Mouse (Mus musculus) hindbrain, embryonic 16.5 days (tissue): ENCODE measurements around the gene Ciart. TPM values are rescaled to one million over a fixed set of nuclear protein-coding genes. Genes with fewer than 3 reads are reported as not detected.
"Not testable (repeated sequence)": the region's sequence is repeated elsewhere in the genome, so short reads cannot be mapped to it uniquely, and the experiment has no call there.

Source experiments
- ATAC-seq: fragments of 200-750 bp; cut with Nextera tagmentation; 2 replicates; pipeline ENCODE4 v1.8.0; 2017; ENCODE audit warnings: moderate TSS enrichment, moderate library complexity
- H3K27ac ChIP-seq: fragments of 300-500 bp; sonication (generic); 2 replicates; pipeline ENCODE4 v1.5.1; 2014; ENCODE audit warnings: low read depth, mild to moderate bottlenecking, control low read depth, low read length, moderate library complexity
- H3K27me3 ChIP-seq: fragments of 300-500 bp; sonication (generic); replicated peaks from 2 replicates; pipeline ENCODE4 v1.6.1; 2014; ENCODE audit warnings: low read length; ENCODE audit not compliant: control insufficient read depth, insufficient read depth
- H3K36me3 ChIP-seq: fragments of 300-500 bp; sonication (generic); 2 replicates; pipeline ENCODE4 v1.6.1; 2014; ENCODE audit warnings: mild to moderate bottlenecking, low read length, moderate library complexity, mixed read lengths; ENCODE audit not compliant: control insufficient read depth, insufficient read depth
- H3K4me1 ChIP-seq: fragments of 300-500 bp; sonication (generic); 2 replicates; pipeline ENCODE4 v1.6.1; 2014; ENCODE audit warnings: low read depth, low read length; ENCODE audit not compliant: control insufficient read depth, insufficient read depth
- H3K4me2 ChIP-seq: fragments of 300-500 bp; sonication (generic); 2 replicates; pipeline ENCODE4 v1.6.1; 2014; ENCODE audit warnings: mild to moderate bottlenecking, low read length, control low read depth, moderate library complexity
- H3K4me3 ChIP-seq: fragments of 300-500 bp; sonication (generic); 2 replicates; pipeline ENCODE4 v1.5.1; 2014; ENCODE audit warnings: mild to moderate bottlenecking, low read length, control low read depth, moderate library complexity
- H3K9ac ChIP-seq: fragments of 300-500 bp; sonication (generic); 2 replicates; pipeline ENCODE4 v1.6.1; 2014; ENCODE audit warnings: low read depth, mild to moderate bottlenecking, control low read depth, low read length, moderate library complexity
- H3K9me3 ChIP-seq: fragments of 300-500 bp; sonication (generic); 2 replicates; pipeline ENCODE4 v1.6.1; 2014; ENCODE audit warnings: mild to moderate bottlenecking, low read length, moderate library complexity; ENCODE audit not compliant: control insufficient read depth
- WGBS: fragments of 180-500 bp; shearing (Covaris S2); extraction: QIAGEN DNeasy Blood & Tissue Kit; methylation state at CpG from one replicate; pipeline ENCODE4 v1.1.7; 2014; 5-methylcytosine and 5-hydroxymethylcytosine counted together
- polyA plus RNA-seq: library from polyadenylated mRNA; unstranded; fragments of >200 nt; fragmentation: Nextera tagmentation; extraction: Ambion mirVana; gene quantifications from 2 replicates; pipeline ENCODE4 v1.2.1, GENCODE M21; 2015

The Ciart gene
- polyA plus RNA-seq, 1 experiment from 2014 or later = 6.1 TPM

DNA sequence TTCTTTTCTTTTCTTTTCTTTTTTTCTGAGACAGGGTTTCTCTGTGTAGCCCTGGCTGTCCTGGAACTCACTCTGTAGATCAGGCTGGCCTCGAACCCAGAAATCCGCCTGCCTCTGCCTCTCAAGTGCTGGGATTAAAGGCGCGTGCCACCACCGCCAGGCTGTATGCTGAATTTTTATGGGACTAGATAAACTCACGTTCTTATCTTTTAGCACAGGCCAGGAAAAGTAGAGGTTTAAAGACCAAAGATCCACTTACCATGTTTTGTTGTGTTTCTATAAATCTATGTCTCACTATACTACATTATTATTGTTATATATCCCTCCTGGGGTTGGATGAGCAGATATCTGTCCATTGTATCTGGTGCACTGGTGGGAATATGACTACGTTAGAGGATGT, 41.4 kb upstream of the Ciart start:
- not testable (repeated sequence) for ATAC-seq, H3K4me1 ChIP-seq, H3K4me3 ChIP-seq, H3K27ac ChIP-seq, H3K4me2 ChIP-seq, H3K9me3 ChIP-seq, H3K36me3 ChIP-seq, H3K9ac ChIP-seq, H3K27me3 ChIP-seq
- WGBS = 93% methylated on average over 7 of the region's 7 CpGs

DNA sequence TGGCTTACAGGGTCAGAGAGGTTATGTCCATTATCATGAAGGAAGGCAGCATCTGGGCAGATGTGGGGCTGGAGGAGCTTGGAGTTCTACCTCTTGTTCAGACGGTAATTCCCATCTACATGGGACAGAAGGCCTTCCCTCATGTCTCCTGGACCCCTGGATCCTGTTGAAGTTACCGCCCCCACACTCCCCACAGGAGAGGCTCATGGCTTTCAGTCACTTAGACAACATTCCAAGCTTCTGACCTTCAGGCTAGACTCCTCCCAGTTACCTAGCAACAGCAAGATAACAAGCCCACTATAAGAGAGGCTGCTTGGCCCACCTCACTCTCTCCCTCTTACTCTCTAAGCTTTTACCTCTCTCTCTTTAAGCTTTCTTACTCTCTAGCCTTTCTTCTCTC, 38.5 kb upstream of the Ciart start:
- not testable (repeated sequence) for H3K4me3 ChIP-seq, H3K36me3 ChIP-seq, H3K4me2 ChIP-seq, H3K27ac ChIP-seq, H3K4me1 ChIP-seq, H3K9me3 ChIP-seq, H3K27me3 ChIP-seq, ATAC-seq, H3K9ac ChIP-seq
- 61% methylated on average over 2 of the region's 2 CpGs for WGBS

DNA sequence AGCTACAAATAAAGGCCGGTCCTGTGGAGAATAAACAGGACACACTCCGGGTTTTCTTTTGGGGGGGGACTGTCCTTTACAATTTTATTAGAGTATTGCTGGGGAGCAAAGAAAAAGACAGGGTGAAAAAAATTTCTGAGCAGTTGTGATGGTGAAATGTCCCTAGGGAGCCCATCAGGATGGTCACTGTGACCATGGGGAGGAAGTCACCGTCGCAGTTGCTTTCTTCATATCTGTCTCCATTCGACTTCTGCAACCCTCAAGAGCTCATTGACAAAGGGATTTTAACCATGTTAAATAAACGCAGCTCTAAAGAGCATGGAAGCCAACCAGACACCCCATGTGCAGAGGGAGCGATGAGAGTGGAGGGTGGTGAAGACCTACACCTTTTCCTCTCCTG, 34.7 kb upstream of the Ciart start:
- H3K9me3 ChIP-seq = no peaks in the 10 kb centered on the region
- no peaks in the 10 kb centered on the region for H3K27me3 ChIP-seq
- WGBS = 84% methylated on average over 7 of the region's 7 CpGs
- H3K36me3 ChIP-seq = no peaks in the 10 kb centered on the region
- ATAC-seq = no peak
- H3K4me2 ChIP-seq = no peak overlapping the region
- H3K4me1 ChIP-seq = no peaks in the 10 kb centered on the region
- no peak overlapping the region for H3K9ac ChIP-seq
- no peak overlapping the region for H3K4me3 ChIP-seq
- no peak overlapping the region for H3K27ac ChIP-seq

DNA sequence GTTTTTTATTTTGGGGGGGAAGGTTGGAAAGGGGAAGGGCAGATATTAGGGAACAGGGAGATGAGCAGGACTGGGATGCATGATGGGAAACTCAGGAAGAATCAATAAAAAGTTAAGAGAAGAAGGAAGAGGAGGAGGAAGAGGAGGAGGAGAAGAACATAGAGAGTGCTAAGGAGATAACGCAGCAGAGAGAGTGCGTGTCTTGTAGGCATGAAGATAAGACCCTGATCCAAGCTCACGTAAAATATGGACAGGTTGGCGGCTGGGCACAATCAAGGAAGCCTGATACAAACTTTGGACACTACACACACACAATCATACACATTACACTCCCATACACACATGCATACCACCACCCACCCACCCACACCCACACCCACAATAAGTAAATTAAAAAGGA, 32.7 kb upstream of the Ciart start:
- Histone ChIP-seq H3K4me1 (no peaks in the 10 kb centered on the region), H3K27ac (no peak overlapping the region), H3K4me2 (no peak overlapping the region), H3K9ac (no peak overlapping the region), H3K9me3 (no peaks in the 10 kb centered on the region), H3K27me3 (no peaks in the 10 kb centered on the region), H3K4me3 (no peak overlapping the region), H3K36me3 (no peaks in the 10 kb centered on the region)
- no peak for ATAC-seq
- WGBS = 95% methylated on average over 4 of the region's 4 CpGs

DNA sequence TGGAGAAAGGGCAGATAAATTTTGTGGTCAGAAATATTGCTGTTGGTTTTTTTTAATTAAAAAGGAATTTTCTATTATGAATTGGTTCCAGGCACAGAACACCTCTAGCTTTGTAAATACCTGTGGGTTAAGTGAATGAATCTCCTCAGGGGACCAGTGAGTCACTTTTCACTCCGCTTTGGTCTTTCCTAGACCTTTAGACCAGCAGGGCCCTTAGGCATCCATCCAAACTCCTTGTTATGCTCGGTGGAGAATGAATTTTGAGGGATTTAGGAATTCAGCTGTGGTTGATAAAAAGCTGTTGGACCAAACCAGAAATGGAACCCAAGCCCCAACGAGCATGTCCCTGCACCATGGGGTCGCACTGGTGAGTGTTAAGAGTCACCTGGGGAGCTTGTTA, 25.6 kb upstream of the Ciart start:
- no peaks in the 10 kb centered on the region for H3K36me3 ChIP-seq
- H3K9me3 ChIP-seq = no peaks in the 10 kb centered on the region
- H3K4me1 ChIP-seq = peaks cover 19% of the 10 kb centered on the region
- no peak overlapping the region for H3K27ac ChIP-seq
- H3K4me2 ChIP-seq = no peak overlapping the region
- H3K27me3 ChIP-seq = peaks cover 5% of the 10 kb centered on the region
- H3K9ac ChIP-seq = no peak overlapping the region
- ATAC-seq = no peak
- H3K4me3 ChIP-seq = no peak overlapping the region
- 50% methylated on average over 4 of the region's 4 CpGs for WGBS

DNA sequence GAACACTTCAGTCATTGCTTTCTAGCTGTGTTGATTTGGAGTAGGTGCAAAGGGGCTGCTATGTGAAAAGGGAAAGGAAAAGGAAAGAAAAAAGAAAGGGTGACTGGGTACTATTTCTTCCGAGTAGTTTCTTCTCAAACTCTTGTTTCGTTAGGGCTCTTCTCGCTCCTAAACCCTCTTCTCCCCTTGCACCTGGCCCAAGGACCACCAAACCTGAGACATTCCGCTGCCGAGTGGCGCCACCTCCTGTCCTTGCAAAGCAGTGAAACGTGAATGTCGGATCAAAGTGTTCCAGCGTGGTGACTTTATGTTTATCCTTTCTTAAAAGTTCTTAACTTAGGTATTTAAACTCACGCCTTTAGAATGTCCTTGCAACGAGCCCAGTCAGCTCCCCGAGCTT, 24.8 kb upstream of the Ciart start:
- peak overlapping the region; percentile 54 for H3K4me2 ChIP-seq
- peaks cover 5% of the 10 kb centered on the region for H3K27me3 ChIP-seq
- H3K4me1 ChIP-seq = peaks cover 19% of the 10 kb centered on the region
- 0 out of 2 replicates have a peak overlapping the region, but pooled peaks have one; percentile 11 for H3K4me3 ChIP-seq
- no peak overlapping the region for H3K27ac ChIP-seq
- H3K9me3 ChIP-seq = no peaks in the 10 kb centered on the region
- no peak overlapping the region for H3K9ac ChIP-seq
- ATAC-seq = no peak
- no peaks in the 10 kb centered on the region for H3K36me3 ChIP-seq
- WGBS = under 1% methylated on average over 12 of the region's 12 CpGs

DNA sequence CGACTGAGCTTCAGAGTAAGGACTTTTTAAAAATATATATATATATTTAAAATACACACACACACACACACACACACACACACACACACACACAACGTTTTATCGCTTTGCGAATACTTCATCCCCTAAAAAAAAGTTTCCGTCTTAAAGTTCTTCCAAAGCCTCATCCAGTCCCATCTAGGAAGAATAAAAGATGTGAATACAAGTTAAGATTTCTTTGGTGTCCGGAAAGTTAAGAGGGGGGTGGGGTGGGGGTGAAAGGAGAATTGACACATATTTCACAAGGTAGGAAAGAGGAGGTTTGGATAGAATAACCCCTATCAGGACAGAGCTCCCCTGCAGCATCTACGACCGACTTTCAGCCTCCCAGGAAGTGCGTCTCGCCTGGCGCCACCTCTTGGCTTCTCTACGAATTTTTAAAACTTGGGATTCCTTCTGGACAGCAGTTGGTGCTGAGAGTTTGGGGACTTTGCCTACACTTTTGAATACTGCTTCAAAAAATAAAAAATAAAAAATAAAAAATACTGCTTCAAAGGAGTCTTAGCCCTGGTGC, 24.0 kb upstream of the Ciart start:
- no peaks in the 10 kb centered on the region for H3K9me3 ChIP-seq
- no peak overlapping the region for H3K27ac ChIP-seq
- H3K27me3 ChIP-seq = peaks cover 5% of the 10 kb centered on the region
- H3K4me3 ChIP-seq = no peak overlapping the region
- peak overlapping the region; percentile 67 for H3K4me2 ChIP-seq
- peaks cover 19% of the 10 kb centered on the region for H3K4me1 ChIP-seq
- no peaks in the 10 kb centered on the region for H3K36me3 ChIP-seq
- no peak overlapping the region for H3K9ac ChIP-seq
- ATAC-seq = no peak
- 2% methylated on average over 12 of the region's 12 CpGs for WGBS

DNA sequence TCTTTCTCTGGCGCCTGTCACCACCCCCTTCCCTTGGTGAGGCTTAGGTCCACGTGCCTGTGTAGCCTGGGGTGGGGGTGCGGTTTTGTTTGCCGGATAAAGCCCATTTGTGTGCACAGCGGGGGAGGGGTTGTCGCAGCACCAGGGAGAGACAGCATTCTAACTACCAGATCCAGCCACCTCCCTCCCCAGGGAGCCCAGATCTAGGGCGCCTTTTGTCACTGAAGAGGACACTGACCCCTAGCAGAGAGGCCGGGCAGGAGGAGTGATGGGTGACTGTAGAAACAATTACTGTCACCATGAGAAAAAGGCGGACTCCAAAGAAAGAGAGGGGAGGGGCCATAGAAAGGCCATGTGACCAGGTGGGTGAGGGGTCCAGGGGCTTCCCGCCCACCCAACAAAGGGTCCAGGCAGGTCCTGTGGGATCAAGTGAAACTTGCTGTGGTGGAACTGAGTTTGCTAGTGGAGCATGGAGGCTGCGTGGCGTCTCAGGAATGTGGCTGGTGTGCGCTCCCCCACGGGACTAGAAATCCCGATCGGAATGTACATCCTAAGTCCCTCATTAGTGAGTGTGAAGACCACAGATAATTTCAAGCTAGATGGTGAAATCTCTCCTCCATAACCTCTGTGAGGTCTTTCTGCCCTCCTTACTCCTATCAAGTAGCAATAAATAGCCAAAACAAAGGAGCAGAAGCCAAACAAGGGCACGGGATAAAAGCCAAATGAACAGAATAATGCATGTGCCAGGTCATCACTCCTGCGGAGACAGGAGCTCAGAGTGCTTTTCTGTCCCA, 23.3 kb upstream of the Ciart start:
- Histone ChIP-seq H3K36me3 (no peaks in the 10 kb centered on the region), H3K27ac (no peak overlapping the region), H3K27me3 (peaks cover 5% of the 10 kb centered on the region), H3K4me2 (peak overlapping the region; percentile 67), H3K9ac (peak overlapping the region; percentile 50; the same call in 1 of the 2 replicates), H3K4me3 (peak overlapping the region; percentile 34), H3K9me3 (no peaks in the 10 kb centered on the region), H3K4me1 (peaks cover 19% of the 10 kb centered on the region)
- peak; percentile 24; the same call in 1 of the 2 replicates for ATAC-seq
- under 1% methylated on average over 18 of the region's 18 CpGs for WGBS

DNA sequence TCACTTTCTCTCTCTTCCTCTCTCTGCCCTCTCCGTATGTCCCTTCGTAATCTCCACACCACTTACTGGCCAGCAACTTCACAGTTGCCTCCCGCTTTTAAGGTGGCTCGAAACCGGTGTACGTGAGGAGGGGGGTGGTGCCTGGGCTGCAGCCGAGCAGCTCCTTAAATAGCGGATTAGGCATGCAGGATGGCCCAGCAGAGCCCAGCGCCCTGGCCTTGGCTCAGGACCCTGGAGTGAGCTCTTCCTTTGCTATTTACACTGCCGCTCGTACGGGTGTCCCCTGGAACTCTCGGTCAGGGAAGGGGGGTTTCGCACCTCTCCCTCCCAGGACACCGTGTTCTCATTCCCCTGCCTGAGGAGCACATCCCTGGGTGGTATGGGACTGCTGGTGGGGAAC, 22.5 kb upstream of the Ciart start, which contains the start of gene Car14:
Car14 (minus strand) TSS at position 124 of the 400 bp plus-strand sequence.
- peak; percentile 49; the same call in 1 of the 2 replicates for ATAC-seq
- no peak within 1 kb of the TSS for H3K27ac ChIP-seq
- WGBS = under 1% methylated on average over 15 of the region's 15 CpGs
- peak within 1 kb of the TSS; percentile 50 for H3K9ac ChIP-seq
- H3K4me1 ChIP-seq = peaks cover 19% of the 10 kb centered on the region
- peak within 1 kb of the TSS; percentile 67 for H3K4me2 ChIP-seq
- peak within 1 kb of the TSS; percentile 34 for H3K4me3 ChIP-seq
- no peaks in the 10 kb centered on the region for H3K36me3 ChIP-seq
- H3K27me3 ChIP-seq = peaks cover 5% of the 10 kb centered on the region
- H3K9me3 ChIP-seq = no peaks in the 10 kb centered on the region
